Mouse (Mus musculus): ENCODE data around the gene Copz2.

- TF ChIP-seq HCFC1 (IDR thresholded peaks at IDR 0.05; ENCODE audit: borderline replicate concordance, insufficient read depth, low read length) (no peak), ZNF384 (IDR thresholded peaks at IDR 0.05; ENCODE audit: low read depth, low read length) (no peak)
Observed at GRCm38 (mm10) chr11:96873601-96874140, 24.0 kb downstream of the Copz2 start.

Measured in ES-E14 (cell line).